Mouse (Mus musculus) neural tube, embryonic 13.5 days (tissue): ENCODE measurements around the gene Rdh16. TPM values are rescaled to one million over a fixed set of nuclear protein-coding genes. Genes with fewer than 3 reads are reported as not detected.
"Not testable (repeated sequence)": the region's sequence is repeated elsewhere in the genome, so short reads cannot be mapped to it uniquely, and the experiment has no call there.

Experiments
- ATAC-seq: fragments of 200-750 bp; cut with Nextera tagmentation; 2 replicates; pipeline ENCODE4 v1.8.0; 2017; ENCODE audit warnings: low read depth, mild to moderate bottlenecking, moderate TSS enrichment, moderate library complexity
- H3K27ac ChIP-seq: fragments of 300-500 bp; sonication (generic); replicated peaks from 2 replicates; pipeline ENCODE4 v1.5.1; 2015; ENCODE audit warnings: moderate library complexity, mild to moderate bottlenecking, inconsistent platforms
- H3K27me3 ChIP-seq: fragments of 300-500 bp; sonication (generic); 2 replicates; pipeline ENCODE4 v1.6.1; 2015; ENCODE audit warnings: mild to moderate bottlenecking, inconsistent platforms
- H3K36me3 ChIP-seq: fragments of 300-500 bp; sonication (generic); 2 replicates; pipeline ENCODE4 v1.6.1; 2015; ENCODE audit warnings: mild to moderate bottlenecking, inconsistent platforms
- H3K4me1 ChIP-seq: fragments of 300-500 bp; sonication (generic); replicated peaks from 2 replicates; pipeline ENCODE4 v1.6.1; 2015; ENCODE audit warnings: inconsistent platforms
- H3K4me2 ChIP-seq: fragments of 300-500 bp; sonication (generic); 2 replicates; pipeline ENCODE4 v1.6.1; 2015; ENCODE audit warnings: inconsistent platforms, mild to moderate bottlenecking, moderate library complexity
- H3K4me3 ChIP-seq: fragments of 300-500 bp; sonication (generic); 2 replicates; pipeline ENCODE4 v1.5.1; 2015; ENCODE audit warnings: mild to moderate bottlenecking, inconsistent platforms
- H3K9ac ChIP-seq: fragments of 300-500 bp; sonication (generic); 2 replicates; pipeline ENCODE4 v1.6.1; 2015; ENCODE audit warnings: moderate library complexity, mild to moderate bottlenecking, inconsistent platforms
- H3K9me3 ChIP-seq: fragments of 300-500 bp; sonication (generic); 2 replicates; pipeline ENCODE4 v1.6.1; 2016; ENCODE audit warnings: inconsistent platforms
- WGBS: fragments of 180-500 bp; shearing (Covaris S2); methylation state at CpG from one replicate; pipeline ENCODE4 v1.1.7; 2015; 5-methylcytosine and 5-hydroxymethylcytosine counted together
- polyA plus RNA-seq: library from polyadenylated mRNA; unstranded; fragments of >200 nt; fragmentation: Nextera tagmentation; extraction: Ambion mirVana; gene quantifications from 2 replicates; pipeline ENCODE4 v1.2.1, GENCODE M21; 2015

Gene Rdh16
- not detected in 2 replicates for polyA plus RNA-seq

DNA sequence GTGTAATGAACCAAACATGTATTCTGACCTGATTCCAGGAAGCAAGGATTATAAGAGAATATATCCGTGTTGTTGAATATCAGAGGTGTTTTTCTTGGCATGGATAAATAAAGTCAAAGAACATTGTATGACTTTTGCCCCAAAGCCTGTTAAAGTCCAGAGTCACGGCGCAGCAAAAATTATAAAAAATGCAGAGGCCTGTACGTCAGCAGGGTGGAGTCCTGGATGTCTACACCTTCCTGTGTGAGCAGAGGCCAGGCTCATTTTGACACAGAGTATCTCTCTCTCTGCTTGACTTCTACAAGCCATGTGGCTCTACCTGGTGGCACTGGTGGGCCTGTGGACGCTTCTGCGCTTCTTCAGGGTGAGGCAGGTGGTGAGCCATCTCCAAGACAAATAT lies at the start of gene Rdh16:
TSS of gene Rdh16 (plus strand) at position 262 of the 400 bp plus-strand sequence.
- Histone ChIP-seq H3K4me3 (no peak within 1 kb of the TSS), H3K36me3 (no peaks in the 10 kb centered on the region), H3K9me3 (0 out of 2 replicates have a peak, but pooled peaks cover 3% of the 10 kb centered on the region), H3K27me3 (no peaks in the 10 kb centered on the region), H3K9ac (no peak within 1 kb of the TSS), H3K27ac (no peak within 1 kb of the TSS), H3K4me2 (no peak within 1 kb of the TSS), H3K4me1 (no peaks in the 10 kb centered on the region)
- ATAC-seq = no peak
- 89% methylated on average over 6 of the region's 6 CpGs for WGBS

DNA sequence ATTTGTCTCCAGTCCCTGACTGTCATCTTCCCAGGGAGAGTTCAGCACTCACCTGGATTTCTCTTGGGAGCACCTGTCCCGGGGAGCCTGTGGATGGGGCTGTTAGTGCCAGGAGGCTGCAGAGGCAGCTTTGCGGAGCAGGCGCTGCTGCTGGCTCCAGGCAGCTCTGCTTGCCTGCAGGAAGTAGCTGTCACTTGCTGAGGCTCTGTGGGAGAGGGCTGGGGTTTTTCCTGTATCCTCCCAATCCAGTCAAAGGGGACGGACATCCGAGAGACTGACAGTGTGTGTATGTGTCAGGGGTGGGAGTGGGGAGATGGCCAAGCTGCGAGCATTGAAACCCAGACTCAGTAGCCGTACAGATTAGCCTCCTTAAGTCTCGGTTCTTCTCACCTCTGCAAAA lies 49.4 kb upstream of the Rdh16 start, which contains the start of gene Gpr182:
TSS of gene Gpr182 (minus strand) at position 185 of the 400 bp plus-strand sequence.
- no peaks in the 10 kb centered on the region for H3K27me3 ChIP-seq
- peak within 1 kb of the TSS; percentile 42 for H3K4me2 ChIP-seq
- no peak for ATAC-seq
- H3K36me3 ChIP-seq = peaks cover 19% of the 10 kb centered on the region
- H3K27ac ChIP-seq = no peak within 1 kb of the TSS
- H3K4me1 ChIP-seq = peaks cover 26% of the 10 kb centered on the region
- H3K9ac ChIP-seq = no peak within 1 kb of the TSS
- no peaks in the 10 kb centered on the region for H3K9me3 ChIP-seq
- 74% methylated on average over 8 of the region's 8 CpGs for WGBS
- H3K4me3 ChIP-seq = no peak within 1 kb of the TSS

- Histone ChIP-seq H3K4me1 (peaks cover 8% of the 10 kb centered on the region; the same call in 1 of the 2 replicates), H3K9me3 (no peaks in the 10 kb centered on the region), H3K4me2 (no peak overlapping the region), H3K27ac (no peak overlapping the region), H3K27me3 (no peaks in the 10 kb centered on the region), H3K36me3 (no peaks in the 10 kb centered on the region), H3K9ac (no peak overlapping the region), H3K4me3 (no peak overlapping the region)
- WGBS = 80% methylated on average over 6 of the region's 6 CpGs
- no peak for ATAC-seq
Observed at GRCm38 (mm10) chr10:127754566-127755166, 46.3 kb upstream of the Rdh16 start.

DNA sequence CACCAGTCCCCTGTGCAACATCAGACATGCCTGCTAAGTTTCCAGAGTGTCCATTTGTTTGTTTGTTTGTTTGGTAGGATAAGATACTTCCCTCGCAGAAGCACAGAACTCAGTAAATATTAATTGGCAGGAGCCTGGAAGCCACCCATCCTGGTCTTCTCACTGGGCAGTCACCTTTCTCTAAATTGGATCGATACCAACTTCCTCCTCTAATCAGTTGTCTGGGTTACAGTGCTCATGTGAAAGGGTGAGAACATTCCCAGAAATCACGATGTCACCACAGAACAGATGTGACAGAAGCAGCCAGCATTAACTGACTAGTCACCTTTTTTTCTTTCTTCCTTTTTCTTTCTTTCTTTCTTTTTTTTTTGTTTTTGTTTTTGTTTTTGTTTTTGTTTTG lies 45.7 kb upstream of the Rdh16 start:
- H3K4me3 ChIP-seq = no peak overlapping the region
- no peak for ATAC-seq
- WGBS = 82% methylated on average over 3 of the region's 3 CpGs

GRCm38 (mm10) chr10:127755770-127756468 lies 45.0 kb upstream of the Rdh16 start:
- Histone ChIP-seq H3K4me3 (no peak overlapping the region), H3K9me3 (no peaks in the 10 kb centered on the region), H3K27ac (no peak overlapping the region), H3K4me1 (no peaks in the 10 kb centered on the region), H3K9ac (no peak overlapping the region), H3K27me3 (no peaks in the 10 kb centered on the region), H3K36me3 (no peaks in the 10 kb centered on the region), H3K4me2 (peak overlapping the region; percentile 35)
- WGBS = 46% methylated on average over 18 of the region's 18 CpGs
- no peak for ATAC-seq

More for the DNA sequence above, 45.7 kb upstream of the Rdh16 start:
- Histone ChIP-seq H3K27ac (no peak overlapping the region), H3K4me1 (peaks cover 2% of the 10 kb centered on the region; the same call in 1 of the 2 replicates), H3K4me2 (no peak overlapping the region), H3K27me3 (no peaks in the 10 kb centered on the region), H3K9me3 (no peaks in the 10 kb centered on the region), H3K9ac (no peak overlapping the region), H3K36me3 (no peaks in the 10 kb centered on the region)

DNA sequence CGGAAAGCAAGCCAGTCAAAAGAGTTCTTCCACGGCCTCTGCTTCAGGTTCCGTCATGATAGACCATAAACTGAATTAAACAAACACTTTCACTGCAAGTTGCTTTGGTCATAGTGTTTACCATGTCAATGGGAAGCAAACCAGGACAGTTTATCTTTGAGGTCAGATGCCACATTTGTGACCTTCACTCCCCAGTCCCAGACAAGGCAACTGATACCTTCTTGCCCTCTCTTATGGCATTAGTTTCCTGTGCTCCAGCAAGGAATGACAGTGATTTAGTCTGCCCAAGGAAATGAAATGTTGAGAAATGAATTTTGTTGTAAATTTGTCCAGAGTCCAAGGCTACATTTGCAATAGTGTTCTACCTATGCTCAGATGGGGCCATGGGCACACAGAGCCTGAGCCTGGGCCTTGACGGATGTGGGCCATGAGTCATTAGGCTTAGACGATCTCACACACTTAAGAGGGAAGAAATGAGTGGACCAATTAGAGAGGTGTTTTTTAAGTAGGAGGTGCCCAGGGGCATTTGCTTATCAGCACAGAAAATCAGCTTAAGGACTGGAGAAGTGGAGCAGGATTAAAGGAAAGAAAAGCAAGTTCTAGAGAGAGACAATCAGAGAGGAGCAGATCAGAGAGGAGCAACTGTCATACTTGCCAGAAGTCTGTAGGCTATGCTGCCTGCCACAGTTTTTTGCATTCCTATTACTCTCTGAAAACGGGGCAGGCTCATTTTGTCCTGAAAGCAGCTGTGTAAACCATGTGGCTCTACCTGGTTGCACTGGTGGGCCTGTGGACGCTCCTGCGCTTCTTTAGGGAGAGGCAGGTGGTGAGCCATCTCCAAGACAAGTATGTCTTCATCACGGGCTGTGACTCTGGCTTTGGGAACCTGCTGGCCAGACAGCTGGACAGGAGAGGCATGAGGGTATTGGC lies 41.5 kb upstream of the Rdh16 start, which contains the start of the genes Rdh1 and Rdh16f1:
TSS of gene Rdh1 (plus strand) at position 541 of the 930 bp plus-strand sequence.
TSS of gene Rdh16f1 (plus strand) at position 607 of the 930 bp plus-strand sequence.
- H3K36me3 ChIP-seq = no peaks in the 10 kb centered on the region
- H3K4me3 ChIP-seq = no peak within 1 kb of the TSS
- no peak within 1 kb of the TSS for H3K4me2 ChIP-seq
- no peaks in the 10 kb centered on the region for H3K4me1 ChIP-seq
- no peaks in the 10 kb centered on the region for H3K9me3 ChIP-seq
- H3K27ac ChIP-seq = no peak within 1 kb of the TSS
- WGBS = 83% methylated on average over 9 of the region's 9 CpGs
- ATAC-seq = no peak
- H3K9ac ChIP-seq = no peak within 1 kb of the TSS
- H3K27me3 ChIP-seq = no peaks in the 10 kb centered on the region

DNA sequence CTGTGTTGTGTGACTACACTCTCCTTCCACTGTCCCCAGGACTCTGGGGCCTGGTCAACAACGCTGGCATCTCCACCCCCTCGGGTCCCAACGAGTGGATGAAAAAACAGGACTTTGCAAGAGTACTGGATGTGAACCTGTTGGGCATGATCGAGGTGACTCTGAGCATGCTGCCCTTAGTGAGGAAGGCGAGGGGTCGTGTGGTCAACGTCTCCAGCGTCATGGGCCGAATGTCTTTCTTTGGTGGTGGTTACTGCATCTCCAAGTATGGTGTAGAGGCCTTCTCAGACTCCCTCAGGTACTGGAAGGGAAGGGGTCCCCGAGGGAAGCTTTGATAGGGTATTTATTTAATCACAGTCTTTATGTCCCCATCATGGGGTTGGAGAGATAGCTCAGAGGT lies 38.0 kb upstream of the Rdh16 start:
- H3K4me2 ChIP-seq, H3K9ac ChIP-seq, H3K27ac ChIP-seq, H3K9me3 ChIP-seq, H3K27me3 ChIP-seq, H3K4me1 ChIP-seq, H3K4me3 ChIP-seq, H3K36me3 ChIP-seq, ATAC-seq: not testable (repeated sequence)
- WGBS = 91% methylated on average over 10 of the region's 10 CpGs

- Histone ChIP-seq H3K9ac (no peak overlapping the region), H3K4me3 (no peak overlapping the region), H3K27me3 (no peaks in the 10 kb centered on the region), H3K9me3 (no peaks in the 10 kb centered on the region), H3K27ac (no peak overlapping the region), H3K4me2 (no peak overlapping the region), H3K36me3 (no peaks in the 10 kb centered on the region), H3K4me1 (no peaks in the 10 kb centered on the region)
- no peak for ATAC-seq
- 71% methylated on average over 12 of the region's 12 CpGs for WGBS
Observed at GRCm38 (mm10) chr10:127763914-127764680, 36.9 kb upstream of the Rdh16 start.

DNA sequence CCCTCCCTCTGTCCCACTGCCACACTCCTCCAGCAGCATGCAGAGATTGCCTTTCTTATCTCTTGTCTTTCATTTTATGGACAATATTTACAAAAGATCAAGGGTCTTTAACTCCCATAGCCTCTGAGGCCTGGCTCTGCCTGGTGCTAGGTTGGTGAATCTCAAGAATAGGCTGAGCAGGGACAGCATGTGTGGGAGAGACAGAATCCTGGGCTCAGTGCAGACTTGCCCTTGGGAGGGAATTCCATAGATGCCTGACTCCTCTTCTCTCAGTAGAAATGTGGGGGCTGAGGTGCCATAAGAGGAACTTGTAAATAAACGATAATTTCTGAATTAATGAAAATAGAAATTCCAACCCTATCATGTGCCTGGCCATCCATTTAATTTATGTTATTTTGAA lies 34.4 kb upstream of the Rdh16 start:
- Histone ChIP-seq H3K4me2 (no peak overlapping the region), H3K27ac (no peak overlapping the region), H3K4me3 (no peak overlapping the region), H3K27me3 (no peaks in the 10 kb centered on the region), H3K36me3 (no peaks in the 10 kb centered on the region), H3K9ac (no peak overlapping the region), H3K9me3 (no peaks in the 10 kb centered on the region), H3K4me1 (no peaks in the 10 kb centered on the region)
- WGBS = 96% methylated on average over 1 of the region's 1 CpGs
- ATAC-seq = no peak

DNA sequence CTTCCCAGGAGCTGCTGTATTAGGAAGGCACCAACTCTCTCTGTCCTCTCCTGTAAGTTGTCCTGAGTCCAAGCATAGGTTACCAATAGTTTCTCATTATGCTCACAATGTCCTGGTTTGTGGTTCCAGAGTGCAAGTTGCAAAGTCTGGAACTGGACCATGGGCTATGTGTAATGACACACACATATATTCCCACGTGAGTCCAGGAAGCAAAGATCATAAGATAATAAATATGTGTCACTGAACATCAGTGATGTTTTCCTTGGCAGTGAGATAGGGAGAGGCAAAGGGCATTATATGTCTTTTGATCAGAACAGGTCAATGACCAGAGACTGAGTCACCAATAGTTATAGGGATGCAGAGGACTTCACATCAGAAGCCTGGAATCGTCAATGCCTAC lies 24.9 kb upstream of the Rdh16 start, which contains the start of gene Rdh9:
TSS of gene Rdh9 (plus strand) at position 376 of the 400 bp plus-strand sequence.
- ATAC-seq = no peak
- no peak within 1 kb of the TSS for H3K9ac ChIP-seq
- 87% methylated on average over 2 of the region's 2 CpGs for WGBS
- no peak within 1 kb of the TSS for H3K27ac ChIP-seq
- no peaks in the 10 kb centered on the region for H3K36me3 ChIP-seq
- no peak within 1 kb of the TSS for H3K4me2 ChIP-seq
- no peaks in the 10 kb centered on the region for H3K27me3 ChIP-seq
- no peaks in the 10 kb centered on the region for H3K4me1 ChIP-seq
- H3K9me3 ChIP-seq = no peaks in the 10 kb centered on the region
- H3K4me3 ChIP-seq = no peak within 1 kb of the TSS

GRCm38 (mm10) chr10:127782321-127782720 lies 18.6 kb upstream of the Rdh16 start:
- not testable (repeated sequence) for H3K4me1 ChIP-seq, H3K27me3 ChIP-seq, ATAC-seq, H3K4me2 ChIP-seq, H3K9ac ChIP-seq, H3K36me3 ChIP-seq, H3K9me3 ChIP-seq, H3K4me3 ChIP-seq, H3K27ac ChIP-seq
- 92% methylated on average over 17 of the region's 17 CpGs for WGBS
